Mouse (Mus musculus): ENCODE results near the gene Gna11. TPM values are rescaled to one million over a fixed set of nuclear protein-coding genes. Genes with fewer than 3 reads are reported as not detected.
A peak's percentile ranks its signal among the peaks of the same experiment; 100 is the strongest.

Gene Gna11
- total RNA-seq, 4 experiments from 2014 or later = 106 to 120 (median 114) TPM

GRCm38 (mm10) chr10:81543633-81544032 is 1.4 kb downstream of the Gna11 start:
- DNase-seq (ENCODE audit: low spot score in 2 of 2) = no peak

GRCm38 (mm10) chr10:81542727-81543460 is 2.1 kb downstream of the Gna11 start:
- DNase-seq (ENCODE audit: low spot score in 2 of 2) = no peak

- no peak for DNase-seq (ENCODE audit: low spot score in 2 of 2)
Measured at GRCm38 (mm10) chr10:81541803-81542202, 3.2 kb downstream of the Gna11 start.

- no peak for DNase-seq (ENCODE audit: low spot score in 2 of 2)
Measured at GRCm38 (mm10) chr10:81541363-81541762, 3.6 kb downstream of the Gna11 start.

GRCm38 (mm10) chr10:81538321-81539048 is 6.5 kb downstream of the Gna11 start:
- no peak for DNase-seq (ENCODE audit: low spot score in 2 of 2)

GRCm38 (mm10) chr10:81537429-81537828 is 7.6 kb downstream of the Gna11 start:
- DNase-seq (ENCODE audit: low spot score in 2 of 2) = no peak

- no peak for DNase-seq (ENCODE audit: low spot score in 2 of 2)
Measured at GRCm38 (mm10) chr10:81536734-81537133, 8.3 kb downstream of the Gna11 start.

GRCm38 (mm10) chr10:81534826-81535225 is 10.2 kb downstream of the Gna11 start:
- no peak for DNase-seq (ENCODE audit: low spot score in 2 of 2)

- peak in 1 of 2 experiments; percentile 74 for DNase-seq (ENCODE audit: low spot score in 2 of 2)
Measured at GRCm38 (mm10) chr10:81526779-81527178, 18.2 kb downstream of the Gna11 start.

- no peak for DNase-seq (ENCODE audit: low spot score in 2 of 2)
Measured at GRCm38 (mm10) chr10:81525017-81525694, 19.8 kb downstream of the Gna11 start.

- no peak for DNase-seq (ENCODE audit: low spot score in 2 of 2)
Measured at GRCm38 (mm10) chr10:81524051-81524605, 20.9 kb downstream of the Gna11 start, which contains the start of gene Gna15. Gna15 (minus strand) TSS chr10:81524225.

- no peak for DNase-seq (ENCODE audit: low spot score in 2 of 2)
Measured at GRCm38 (mm10) chr10:81523570-81523969, 21.4 kb downstream of the Gna11 start.

GRCm38 (mm10) chr10:81523142-81523541 is 21.8 kb downstream of the Gna11 start:
- DNase-seq (ENCODE audit: low spot score in 2 of 2) = no peak

GRCm38 (mm10) chr10:81519978-81520365 is 25.0 kb downstream of the Gna11 start:
- DNase-seq (ENCODE audit: low spot score in 2 of 2) = no peak

- DNase-seq (ENCODE audit: low spot score in 2 of 2) = no peak
Measured at GRCm38 (mm10) chr10:81519227-81519977, 25.6 kb downstream of the Gna11 start.

- peak in 1 of 2 experiments; percentile 58 for DNase-seq (ENCODE audit: low spot score in 2 of 2)
Measured at GRCm38 (mm10) chr10:81518546-81518945, 26.4 kb downstream of the Gna11 start.

- no peak for DNase-seq (ENCODE audit: low spot score in 2 of 2)
Measured at GRCm38 (mm10) chr10:81517227-81517626, 27.8 kb downstream of the Gna11 start.

GRCm38 (mm10) chr10:81513798-81514197 is 31.2 kb downstream of the Gna11 start:
- no peak for DNase-seq (ENCODE audit: low spot score in 2 of 2)

GRCm38 (mm10) chr10:81510246-81510810 is 34.7 kb downstream of the Gna11 start:
- no peak for DNase-seq (ENCODE audit: low spot score in 2 of 2)

- no peak for DNase-seq (ENCODE audit: low spot score in 2 of 2)
Measured at GRCm38 (mm10) chr10:81507691-81508489, 37.1 kb downstream of the Gna11 start.

All from layer of hippocampus, adult 8-10 months (tissue).